Mouse (Mus musculus) cerebellum, adult 2 months (tissue): ENCODE results near the gene Tox3. TPM values are rescaled to one million over a fixed set of nuclear protein-coding genes. Genes with fewer than 3 reads are reported as not detected.

Experiments used
- DNase-seq, 2 experiments: peaks; one replicate each; pipeline ENCODE4 v3.0.0; 2021
- H3K27ac ChIP-seq: fragments of 200-500 bp; 2 replicates; pipeline ENCODE4 v1.5.1; 2012; ENCODE audit warnings: low read length, control low read depth, inconsistent platforms; ENCODE audit not compliant: insufficient read depth
- H3K27me3 ChIP-seq: fragments of 200-500 bp; 2 replicates; pipeline ENCODE4 v1.6.1; 2012; ENCODE audit warnings: inconsistent platforms, mild to moderate bottlenecking, low read length, moderate library complexity; ENCODE audit not compliant: control insufficient read depth, insufficient read depth
- H3K4me1 ChIP-seq: fragments of 200-500 bp; 2 replicates; pipeline ENCODE4 v1.6.1; 2011; ENCODE audit warnings: low read length; ENCODE audit not compliant: control insufficient read depth, insufficient read depth
- H3K4me3 ChIP-seq: fragments of 200-500 bp; replicated peaks from 2 replicates; pipeline ENCODE3; 2011; ENCODE audit warnings: mild to moderate bottlenecking, low read depth, low read length, control low read depth; ENCODE audit not compliant: insufficient read depth
- CTCF ChIP-seq: fragments of 200-500 bp; IDR thresholded peaks from 2 replicates; pipeline ENCODE4 v1.5.1; 2011; ENCODE audit warnings: low read depth, mild to moderate bottlenecking, control low read depth, low read length, moderate library complexity, borderline replicate concordance; ENCODE audit not compliant: insufficient read depth
- POLR2A ChIP-seq: fragments of 200-500 bp; IDR thresholded peaks from 2 replicates; pipeline ENCODE4 v1.6.1; 2011; ENCODE audit warnings: low read length, control low read depth, borderline replicate concordance; ENCODE audit not compliant: insufficient read depth
- WGBS: fragments of 180-500 bp; shearing (Covaris S2); methylation state at CpG from one replicate; pipeline ENCODE4 v1.1.7; 2018; 5-methylcytosine and 5-hydroxymethylcytosine counted together
- polyA plus RNA-seq: library from polyadenylated mRNA; depleted of rRNA; stranded (reverse); fragments of >200 nt; gene quantifications from 2 replicates; pipeline ENCODE4 v1.2.3, GENCODE M21; 2012

The Tox3 gene
- polyA plus RNA-seq, 1 experiment, result 2.9 TPM

- no peaks in the 10 kb centered on the region for H3K4me1 ChIP-seq
- H3K27me3 ChIP-seq, result no peaks in the 10 kb centered on the region; the same call in 1 of the 2 replicates
- no peak overlapping the region for H3K4me3 ChIP-seq
- WGBS, result 74% methylated on average over 3 of the region's 3 CpGs
- no peak for DNase-seq
- no peak for TF ChIP-seq POLR2A
- TF ChIP-seq CTCF, result no peak
- H3K27ac ChIP-seq, result no peak overlapping the region
These were observed 8.6 kb upstream of the Tox3 start for GRCm38 (mm10) chr8:90356729-90357128.

GRCm38 (mm10) chr8:90354782-90355181 is 6.6 kb upstream of the Tox3 start:
- Histone ChIP-seq H3K4me1 (no peaks in the 10 kb centered on the region), H3K27me3 (no peaks in the 10 kb centered on the region; the same call in 1 of the 2 replicates), H3K4me3 (no peak overlapping the region), H3K27ac (no peak overlapping the region)
- TF ChIP-seq POLR2A (no peak), CTCF (no peak)
- no peak for DNase-seq
- 91% methylated on average over 3 of the region's 3 CpGs for WGBS

- no peaks in the 10 kb centered on the region for H3K4me1 ChIP-seq
- 20% methylated on average over 16 of the region's 16 CpGs for WGBS
- H3K27ac ChIP-seq, result no peak overlapping the region
- no peak for DNase-seq
- H3K27me3 ChIP-seq, result no peaks in the 10 kb centered on the region; the same call in 1 of the 2 replicates
- no peak for TF ChIP-seq POLR2A
- TF ChIP-seq CTCF, result no peak
- no peak overlapping the region for H3K4me3 ChIP-seq
These were observed 5.9 kb upstream of the Tox3 start for GRCm38 (mm10) chr8:90353960-90354540.

GRCm38 (mm10) chr8:90353499-90353898 is 5.4 kb upstream of the Tox3 start:
- 62% methylated on average over 2 of the region's 2 CpGs for WGBS
- Histone ChIP-seq H3K27me3 (peaks cover under 1% of the 10 kb centered on the region; the same call in 1 of the 2 replicates), H3K27ac (no peak overlapping the region), H3K4me1 (no peaks in the 10 kb centered on the region), H3K4me3 (no peak overlapping the region)
- DNase-seq, result no peak
- no peak for TF ChIP-seq CTCF
- no peak for TF ChIP-seq POLR2A

- H3K27ac ChIP-seq, result no peak overlapping the region
- peaks cover 5% of the 10 kb centered on the region; the same call in 1 of the 2 replicates for H3K27me3 ChIP-seq
- no peak for DNase-seq
- TF ChIP-seq CTCF (no peak), POLR2A (no peak)
- H3K4me1 ChIP-seq, result no peaks in the 10 kb centered on the region
- H3K4me3 ChIP-seq, result no peak overlapping the region
- 88% methylated on average over 2 of the region's 2 CpGs for WGBS
These were observed 4.8 kb upstream of the Tox3 start for GRCm38 (mm10) chr8:90352991-90353390.

GRCm38 (mm10) chr8:90349709-90350562 is 1.8 kb upstream of the Tox3 start:
- Histone ChIP-seq H3K27ac (no peak overlapping the region), H3K4me1 (0 out of 2 replicates have a peak, but pooled peaks cover 4% of the 10 kb centered on the region), H3K27me3 (peaks cover 9% of the 10 kb centered on the region; the same call in 1 of the 2 replicates), H3K4me3 (no peak overlapping the region)
- TF ChIP-seq CTCF (peak; percentile 9; the same call in 1 of the 2 replicates), POLR2A (no peak)
- DNase-seq, result no peak
- WGBS, result 27% methylated on average over 13 of the region's 13 CpGs

GRCm38 (mm10) chr8:90348926-90349683 is 962 bp upstream of the Tox3 start:
- Histone ChIP-seq H3K4me3 (no peak overlapping the region), H3K27me3 (peaks cover 9% of the 10 kb centered on the region; the same call in 1 of the 2 replicates), H3K27ac (no peak overlapping the region), H3K4me1 (0 out of 2 replicates have a peak, but pooled peaks cover 4% of the 10 kb centered on the region)
- no peak for DNase-seq
- 15% methylated on average over 11 of the region's 11 CpGs for WGBS
- TF ChIP-seq CTCF, result no peak
- TF ChIP-seq POLR2A, result no peak

- H3K27ac ChIP-seq, result no peak overlapping the region
- no peak for TF ChIP-seq CTCF
- TF ChIP-seq POLR2A, result no peak
- DNase-seq, result no peak
- peak overlapping the region; percentile 34 for H3K4me3 ChIP-seq
- WGBS, result 2% methylated on average over 66 of the region's 66 CpGs
- peaks cover 9% of the 10 kb centered on the region; the same call in 1 of the 2 replicates for H3K27me3 ChIP-seq
- H3K4me1 ChIP-seq, result 0 out of 2 replicates have a peak, but pooled peaks cover 4% of the 10 kb centered on the region
These were observed 464 bp downstream of the Tox3 start for GRCm38 (mm10) chr8:90347581-90348177.
